Mouse (Mus musculus) brain, adult 2 months (tissue): ENCODE results near the gene Unk.

Experiments
- DNase-seq: peaks from one replicate; pipeline ENCODE4 v3.0.0; 2011; ENCODE audit warnings: low read depth, low spot score

Gene Unk

GRCm38 (mm10) chr11:116108464-116109137 lies 78.5 kb downstream of the Unk start:
- DNase-seq: no peak

- no peak for DNase-seq
Measured at GRCm38 (mm10) chr11:116109441-116110081, 79.4 kb downstream of the Unk start.

GRCm38 (mm10) chr11:116110131-116110530 lies 80.0 kb downstream of the Unk start:
- no peak for DNase-seq

- DNase-seq: no peak
Measured at GRCm38 (mm10) chr11:116110540-116110939, 80.4 kb downstream of the Unk start.
